Mouse (Mus musculus): ENCODE results near the gene Rac2.

- TF ChIP-seq CTCF (IDR thresholded peaks at IDR 0.05; ENCODE audit: extremely low read depth, insufficient read length, insufficient replicate concordance, low read depth, low read length) (no peak), POLR2A (IDR thresholded peaks at IDR 0.05; ENCODE audit: low read depth, low read length) (no peak)
Measured at GRCm38 (mm10) chr15:78521331-78521730, 51.3 kb downstream of the Rac2 start.
